Mouse (Mus musculus): ENCODE data around the gene Tnfrsf13b.
A peak's percentile ranks its signal among the peaks of the same experiment; 100 is the strongest.

The Tnfrsf13b gene

DNA sequence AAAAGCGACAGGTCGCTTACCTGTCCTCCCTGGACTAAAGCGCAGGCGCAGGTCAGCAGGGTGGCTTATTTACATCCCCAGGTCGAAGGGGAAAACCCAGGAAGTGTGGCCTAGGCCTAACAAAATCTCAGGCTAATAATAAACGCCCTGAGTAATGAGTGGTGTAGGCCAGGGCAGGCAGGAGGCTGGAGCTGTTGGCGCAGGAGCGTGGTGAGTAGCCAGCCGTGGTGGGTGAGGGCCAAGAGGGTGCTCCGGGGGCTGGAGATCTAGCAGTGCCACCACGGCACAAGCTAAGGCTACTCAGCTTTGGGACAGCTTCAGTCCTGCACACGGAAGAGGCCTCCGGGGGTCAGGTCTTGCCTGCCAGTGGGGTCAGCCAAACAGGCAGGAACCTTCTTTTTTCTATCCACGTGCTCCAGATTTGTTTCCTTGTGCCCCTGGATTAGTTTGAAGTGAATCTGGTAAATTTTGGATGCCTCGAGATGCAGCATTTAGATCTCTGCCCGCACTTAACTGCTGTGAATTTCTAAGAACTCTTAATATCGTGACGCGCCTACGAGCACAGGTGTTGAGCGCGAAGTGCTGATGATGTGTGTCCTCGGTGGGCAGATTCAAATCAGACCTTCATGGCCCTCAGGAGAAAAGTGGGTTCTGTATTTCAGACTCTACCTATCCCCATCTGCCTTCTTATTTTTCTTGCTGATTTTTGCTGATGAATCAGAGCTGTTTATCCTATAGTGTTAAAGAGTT lies at the start of gene Tnfrsf13b:
Gene Tnfrsf13b, plus strand, starts transcription at position 150 of the 750 bp plus-strand sequence.
- no peak for DNase-seq (ENCODE audit: low read depth, low spot score)

DNA sequence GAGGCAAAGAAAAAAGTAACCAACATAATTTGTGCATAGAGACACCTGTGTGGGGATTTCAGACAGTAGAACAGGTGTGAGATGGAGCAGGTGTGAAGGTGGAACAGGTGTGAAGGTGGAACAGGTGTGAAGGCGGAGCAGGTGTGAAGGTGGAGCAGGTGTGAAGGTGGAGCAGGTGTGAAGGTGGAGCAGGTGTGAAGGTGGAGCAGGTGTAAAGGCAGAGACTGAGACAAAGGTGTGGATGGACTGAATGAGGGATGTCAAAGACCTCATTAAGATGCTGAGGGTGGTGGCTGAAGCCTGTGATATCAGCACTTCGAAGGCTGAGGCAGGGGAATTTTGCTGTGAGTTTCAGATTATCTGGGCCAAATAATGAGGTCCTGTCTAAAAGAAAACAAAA lies 44.9 kb upstream of the Tnfrsf13b start:
- DNase-seq (ENCODE audit: low read depth, low spot score): no peak

DNA sequence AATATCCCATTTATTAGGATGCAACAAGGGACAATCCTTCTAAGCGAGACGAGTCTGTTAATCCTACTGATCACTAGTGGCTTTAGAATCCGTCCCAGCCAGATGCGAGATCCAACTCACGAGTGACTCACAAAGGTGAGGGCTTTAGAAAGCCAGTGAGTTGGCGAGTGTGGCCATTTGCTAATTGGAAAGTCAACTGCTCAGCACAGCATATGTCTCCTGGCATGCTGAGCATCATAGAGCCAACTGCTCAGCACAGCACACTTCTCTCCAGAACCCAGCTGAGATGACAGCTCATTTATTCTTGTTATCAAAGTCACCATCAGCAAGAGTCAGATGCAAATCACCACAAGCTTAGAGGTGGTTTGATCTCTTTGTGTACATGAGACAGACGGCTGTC lies 36.4 kb upstream of the Tnfrsf13b start:
- no peak for DNase-seq (ENCODE audit: low read depth, low spot score)

DNA sequence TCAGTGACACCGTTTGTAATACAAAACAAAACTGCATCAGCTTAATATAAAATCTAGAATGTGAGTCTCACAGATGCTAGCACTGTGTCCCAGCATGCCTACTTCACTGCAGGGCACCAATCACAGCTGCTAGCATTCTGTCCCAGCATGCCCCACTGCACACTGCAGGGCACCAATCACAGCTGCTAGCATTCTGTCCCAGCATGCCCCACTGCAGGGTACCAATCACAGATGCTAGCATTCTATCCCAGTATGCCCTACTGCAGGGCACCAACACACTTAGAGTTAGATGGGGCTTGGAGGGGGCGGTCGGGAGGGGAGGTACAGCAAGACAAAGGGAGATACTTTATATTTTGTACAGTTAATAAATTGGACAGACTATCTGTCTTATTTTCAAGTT lies 35.4 kb upstream of the Tnfrsf13b start:
- DNase-seq (ENCODE audit: low read depth, low spot score): no peak

DNA sequence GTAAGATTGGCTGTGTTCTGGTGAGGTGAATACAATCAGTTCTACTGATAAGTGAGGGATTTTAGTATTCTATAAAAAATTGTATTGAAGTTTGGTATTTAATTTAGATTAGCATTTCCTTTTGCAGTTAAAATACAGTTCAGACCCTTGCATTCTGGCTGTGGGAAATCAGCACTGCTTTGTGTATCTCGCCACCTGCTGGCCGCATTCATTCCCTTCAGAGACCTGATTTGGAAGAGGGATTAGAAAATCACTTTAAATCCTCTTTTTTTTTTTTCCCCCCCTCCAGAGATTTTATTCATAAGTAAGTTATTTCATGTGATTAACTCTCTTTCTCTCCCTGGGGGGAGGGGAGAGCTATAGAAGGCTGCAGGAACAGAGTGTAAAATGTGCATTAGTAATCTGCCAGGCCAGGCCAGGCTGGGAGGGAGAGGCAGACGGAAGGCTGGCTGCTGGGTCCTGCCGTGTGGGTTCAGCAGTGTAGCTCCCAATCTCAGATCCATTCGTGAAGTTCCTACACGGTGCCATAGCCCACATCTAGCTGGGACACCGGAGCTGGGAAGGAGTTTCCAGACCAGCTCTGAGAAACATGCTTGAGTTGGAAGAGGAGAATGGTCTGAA lies 34.8 kb upstream of the Tnfrsf13b start:
- DNase-seq (ENCODE audit: low read depth, low spot score): peak; percentile 47

DNA sequence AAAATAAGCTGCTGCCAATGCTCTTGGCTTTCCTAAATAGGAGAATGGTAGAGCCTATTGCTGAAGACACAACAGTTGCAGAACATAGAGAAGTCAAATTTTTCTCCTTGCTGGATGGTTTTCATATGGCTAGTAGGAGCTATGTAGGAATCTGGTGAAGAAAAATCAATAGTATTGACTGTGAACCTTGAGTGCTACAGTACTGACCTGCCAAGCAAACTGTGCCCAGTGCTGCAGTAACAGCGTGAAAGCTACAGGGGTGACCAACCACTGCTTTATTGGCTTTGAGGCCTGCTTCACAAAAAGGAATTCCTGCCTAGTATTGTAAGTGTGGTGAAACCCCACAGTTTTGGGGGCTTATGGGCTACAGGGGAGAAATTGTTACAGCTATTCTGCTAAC lies 28.5 kb upstream of the Tnfrsf13b start:
- DNase-seq (ENCODE audit: low read depth, low spot score): no peak

DNA sequence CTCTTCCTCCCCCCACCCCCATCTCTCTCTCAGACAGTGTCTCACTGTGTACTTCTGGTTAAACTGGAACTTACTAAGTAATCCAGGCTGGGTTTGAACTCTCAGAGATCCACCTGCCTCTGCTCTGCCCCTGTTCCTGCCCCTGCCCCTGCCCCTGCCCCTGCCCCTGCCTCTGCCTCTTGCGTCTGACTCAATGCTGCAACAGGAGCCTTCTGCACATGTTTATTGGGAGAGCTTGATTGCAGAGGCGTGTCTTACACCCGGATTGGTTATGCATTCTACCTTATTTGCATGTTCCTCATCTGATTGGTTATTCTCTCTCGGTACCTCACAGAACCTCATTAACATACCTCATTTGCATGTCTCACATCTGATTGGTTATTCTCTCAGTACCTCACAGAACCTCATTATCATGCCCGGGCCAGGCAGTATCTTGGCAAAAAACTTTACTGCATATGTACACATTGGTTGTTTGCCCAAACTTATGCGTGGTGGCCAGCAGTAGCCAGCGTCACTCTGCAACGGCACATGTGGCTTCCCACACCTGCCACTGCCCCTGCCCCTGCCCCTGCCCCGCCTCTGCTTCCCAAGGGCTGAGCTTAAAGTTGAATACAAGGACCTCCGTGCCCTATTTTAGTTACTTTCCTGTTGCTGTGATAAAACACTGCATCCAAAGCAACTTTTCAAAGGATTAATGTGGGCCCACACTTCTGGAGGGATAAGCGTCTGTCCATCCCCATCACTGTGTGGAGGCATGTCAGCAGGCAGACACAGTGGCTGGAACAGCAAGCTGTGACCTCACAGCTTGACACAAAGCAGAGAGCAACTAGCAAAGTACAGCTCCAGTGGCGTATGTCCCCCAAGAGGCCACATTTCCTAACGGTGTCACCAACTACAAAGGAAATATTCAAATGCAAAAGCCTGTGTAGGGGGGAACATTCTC lies 23.9 kb upstream of the Tnfrsf13b start:
- DNase-seq (ENCODE audit: low read depth, low spot score): no peak

DNA sequence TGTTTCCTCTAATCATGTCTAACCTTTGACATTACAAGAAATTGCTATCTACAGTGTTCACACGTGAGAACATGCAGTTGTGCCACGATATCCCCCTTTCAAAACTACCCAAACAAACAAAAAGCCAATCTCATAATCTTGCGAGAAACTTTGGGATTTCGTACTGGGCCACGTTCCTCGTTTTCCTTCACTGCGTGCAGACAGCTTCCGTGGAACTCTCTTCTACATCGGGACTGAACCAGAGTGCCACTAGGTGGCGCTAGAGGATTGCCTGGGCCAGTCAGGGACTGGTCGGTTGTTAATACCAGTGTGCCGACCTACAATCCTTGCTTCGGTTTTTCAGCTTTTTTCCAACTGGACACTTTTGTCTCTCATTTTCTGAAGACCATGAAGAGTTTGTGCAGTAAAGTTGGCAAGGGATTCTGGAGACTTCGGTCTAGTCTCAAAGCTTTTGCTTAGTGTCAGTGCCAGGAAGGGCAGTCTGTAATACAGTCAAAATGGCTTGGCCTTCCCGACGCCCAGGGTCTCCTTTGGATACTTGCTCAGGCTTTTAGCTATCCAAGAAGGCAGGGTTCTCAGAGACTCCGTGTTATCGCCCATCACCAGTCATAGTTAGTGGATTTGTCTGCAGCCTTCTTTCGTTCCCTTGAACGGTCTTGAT lies 22.2 kb upstream of the Tnfrsf13b start:
- peak; percentile 86 for DNase-seq (ENCODE audit: low read depth, low spot score)

DNA sequence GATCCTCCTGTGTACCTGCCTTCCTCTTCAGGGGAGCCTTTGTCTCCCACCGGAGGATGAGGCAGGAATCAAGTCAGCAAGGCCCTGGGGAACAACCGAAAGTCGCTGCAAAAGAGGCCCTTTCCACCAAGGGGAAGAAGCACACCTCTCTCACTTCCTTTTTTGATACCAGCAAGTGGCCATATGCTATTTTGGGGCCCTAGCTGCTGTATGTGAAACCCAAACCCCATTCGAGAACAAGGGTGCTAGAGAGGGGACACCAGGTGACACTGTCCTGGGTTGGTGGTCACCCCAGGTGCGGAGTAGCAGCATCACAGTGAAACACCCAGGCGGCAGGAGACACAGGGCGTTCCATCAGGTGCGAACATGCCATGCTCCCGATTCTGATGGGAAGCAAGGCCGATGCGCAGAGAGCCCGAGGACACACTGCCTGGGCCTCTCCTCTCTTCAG lies 17.6 kb upstream of the Tnfrsf13b start:
- no peak for DNase-seq (ENCODE audit: low read depth, low spot score)

DNA sequence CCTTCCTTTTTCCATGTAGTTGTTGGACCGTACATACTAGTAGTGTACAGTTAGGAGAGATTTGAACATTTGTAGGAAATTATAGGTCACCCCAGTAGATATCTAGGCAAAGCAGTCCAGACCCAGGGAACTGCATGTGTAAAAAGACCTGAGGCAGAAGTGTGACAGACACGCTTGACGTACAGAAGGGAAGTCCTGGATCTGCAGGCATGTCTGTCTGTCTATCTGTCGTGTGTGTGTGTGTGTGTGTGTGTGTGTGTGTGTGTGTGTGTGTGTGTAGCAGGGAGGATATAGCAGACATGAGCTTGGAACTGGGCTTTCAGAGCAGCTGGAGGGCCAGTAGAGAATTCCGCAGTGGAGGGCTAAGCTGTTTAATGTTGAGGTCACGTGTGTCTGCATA lies 16.8 kb upstream of the Tnfrsf13b start:
- no peak for DNase-seq (ENCODE audit: low read depth, low spot score)

DNA sequence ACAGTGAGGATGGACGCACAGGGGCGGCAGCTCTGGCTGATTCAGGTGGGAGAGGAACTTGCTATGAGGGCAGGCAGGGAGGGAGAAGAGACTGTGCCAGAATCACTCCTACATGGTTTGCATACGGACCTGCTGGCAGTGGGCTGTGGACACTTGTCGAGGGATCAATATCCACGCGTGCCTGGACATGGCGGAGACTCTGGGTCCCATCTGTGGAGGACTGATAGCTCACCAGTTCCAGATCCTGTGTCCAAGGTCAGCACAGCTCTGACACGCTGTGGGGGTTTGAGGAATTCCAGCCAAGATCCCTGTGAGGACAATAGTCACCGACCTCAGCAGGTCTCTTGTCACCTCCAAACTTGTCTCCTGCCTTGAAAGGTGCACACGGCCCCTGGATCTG lies 16.4 kb upstream of the Tnfrsf13b start:
- DNase-seq (ENCODE audit: low read depth, low spot score): no peak

DNA sequence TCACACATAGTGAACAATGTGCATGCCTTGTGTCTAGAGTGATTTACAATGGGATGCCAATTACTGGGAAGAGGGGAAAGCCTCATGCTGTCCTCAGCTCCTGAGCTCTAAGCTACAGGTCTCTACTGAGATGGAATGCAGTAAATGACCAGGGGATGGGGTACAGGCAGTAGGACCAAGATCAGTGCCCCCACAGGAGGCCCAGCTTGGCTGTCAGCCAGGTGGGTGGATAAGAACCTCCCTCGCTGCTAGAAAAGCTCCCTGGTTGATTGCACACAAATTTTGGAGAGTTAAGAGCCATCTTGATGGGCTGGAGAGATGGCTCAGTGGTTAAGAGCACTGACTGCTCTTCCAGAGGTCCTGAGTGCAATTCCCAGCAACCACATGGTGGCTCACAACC lies 15.6 kb upstream of the Tnfrsf13b start:
- no peak for DNase-seq (ENCODE audit: low read depth, low spot score)

DNA sequence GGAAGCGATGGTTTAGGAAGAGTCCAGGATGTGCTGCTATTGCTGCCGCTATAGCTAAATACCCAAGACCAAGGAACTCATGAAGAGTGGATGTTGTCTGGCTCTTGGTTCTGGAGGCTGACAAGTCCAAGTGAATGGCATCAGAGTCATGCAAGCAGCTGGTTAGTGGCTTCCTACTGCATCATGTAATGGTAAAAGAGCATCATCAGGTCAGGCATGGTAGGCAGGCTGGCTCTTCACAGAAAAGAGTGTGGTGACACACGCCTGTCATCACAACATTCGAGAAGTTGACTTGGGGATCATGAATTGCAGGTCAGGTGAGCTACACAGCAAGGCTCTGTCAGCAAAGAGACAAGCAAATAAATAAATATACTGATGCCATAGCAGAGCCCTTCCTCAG lies 15.1 kb upstream of the Tnfrsf13b start:
- DNase-seq (ENCODE audit: low read depth, low spot score): no peak

DNA sequence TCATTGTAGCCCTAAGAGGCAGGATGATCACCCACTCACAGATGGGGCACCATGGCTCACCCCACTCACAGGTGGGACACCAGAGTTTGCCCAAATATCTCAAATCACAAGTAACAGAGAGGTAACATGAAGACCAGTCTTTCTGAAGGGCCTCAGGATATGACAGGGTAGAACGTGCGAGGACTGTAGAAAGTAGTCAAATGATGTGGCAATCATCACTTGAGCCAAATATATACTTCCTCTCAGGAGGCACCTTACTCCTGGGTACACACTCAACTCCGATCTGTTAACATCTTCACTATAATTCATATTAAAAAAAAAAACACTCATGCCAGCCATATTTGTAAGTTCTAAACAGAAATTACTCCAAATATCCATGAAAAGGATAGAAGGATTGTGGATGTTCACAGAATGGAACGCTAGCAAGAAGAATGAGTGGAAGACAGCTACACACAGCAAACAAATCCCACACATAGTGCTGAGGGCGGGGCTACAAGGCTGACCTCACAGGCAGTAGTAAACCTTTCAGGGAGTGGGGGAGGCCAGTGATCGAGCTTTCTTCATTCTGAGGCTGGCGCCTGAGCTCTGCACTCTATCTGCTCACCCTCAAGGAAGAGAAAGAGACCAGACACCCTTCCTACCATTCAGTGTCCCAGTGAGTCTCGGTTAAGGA lies 14.1 kb upstream of the Tnfrsf13b start:
- no peak for DNase-seq (ENCODE audit: low read depth, low spot score)

DNA sequence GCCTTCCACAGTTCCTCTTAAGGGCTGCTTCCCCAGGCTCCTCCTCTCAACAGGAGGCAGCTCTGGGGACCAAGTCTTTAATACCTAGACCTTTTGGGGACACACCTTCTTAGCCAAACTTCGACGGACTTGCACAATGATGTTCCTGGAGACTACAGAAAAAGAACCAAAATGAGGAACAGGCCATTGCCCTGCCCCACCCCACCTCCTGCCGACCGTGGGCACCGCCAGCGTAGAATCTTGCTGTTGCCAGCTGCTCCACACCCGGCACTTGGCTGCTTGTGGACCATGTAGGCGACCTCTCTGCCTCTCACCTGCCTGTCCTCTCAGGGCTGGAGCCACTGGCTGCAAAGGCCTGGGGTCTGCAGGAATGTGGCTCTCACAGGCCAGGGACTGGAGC lies 10.3 kb upstream of the Tnfrsf13b start:
- DNase-seq (ENCODE audit: low read depth, low spot score): no peak

DNA sequence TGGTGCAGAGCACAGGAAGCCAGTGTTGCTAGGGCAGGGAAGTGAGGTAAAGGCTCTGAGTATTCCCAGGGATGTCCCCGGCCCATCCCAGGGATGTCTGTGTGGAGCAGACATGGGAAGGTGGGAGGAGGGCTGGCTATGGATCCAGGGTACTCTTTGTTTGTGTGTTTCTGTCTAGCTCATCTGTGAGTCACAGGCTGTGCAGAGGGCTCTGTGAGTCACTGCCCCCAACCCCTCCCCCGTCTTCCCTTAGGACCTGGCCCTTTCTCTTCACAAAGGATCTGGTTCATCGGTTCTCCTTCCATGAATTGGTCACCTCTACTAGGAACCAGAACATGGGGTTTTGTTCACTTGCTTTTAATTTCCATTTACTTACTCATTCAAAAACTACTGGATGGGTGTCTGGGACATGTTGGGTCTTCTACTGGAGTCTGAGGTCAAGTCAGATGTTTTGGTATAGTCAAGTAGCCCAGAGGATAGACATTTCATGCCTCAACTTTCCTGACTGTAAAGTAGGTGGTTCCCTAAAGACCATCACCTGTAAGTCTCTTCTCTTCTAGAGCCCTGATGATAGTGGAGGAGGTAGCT lies 6.5 kb upstream of the Tnfrsf13b start:
- DNase-seq (ENCODE audit: low read depth, low spot score): no peak

DNA sequence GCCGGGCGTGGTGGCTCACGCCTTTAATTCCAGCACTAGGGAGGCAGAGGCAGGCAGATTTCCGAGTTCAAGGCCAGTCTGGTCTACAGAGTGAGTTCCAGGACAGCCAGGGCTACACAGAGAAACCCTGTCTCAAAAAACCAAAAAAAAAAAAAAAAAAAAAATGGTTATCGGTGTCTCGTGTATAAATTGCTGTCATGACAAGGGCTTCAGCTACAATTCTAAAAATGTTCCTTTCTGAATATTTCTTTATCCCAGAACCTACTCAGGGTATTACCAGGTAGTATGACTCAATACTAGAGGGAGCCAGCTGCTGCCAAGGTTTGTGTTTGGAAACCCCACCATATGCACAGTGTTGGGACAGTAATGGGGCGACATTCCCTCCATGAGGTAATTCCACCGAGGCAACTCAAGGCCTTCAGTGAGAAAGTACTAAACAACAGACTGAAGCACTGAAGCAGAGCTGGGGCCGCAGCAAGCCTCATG lies 4.2 kb upstream of the Tnfrsf13b start:
- DNase-seq (ENCODE audit: low read depth, low spot score): no peak

DNA sequence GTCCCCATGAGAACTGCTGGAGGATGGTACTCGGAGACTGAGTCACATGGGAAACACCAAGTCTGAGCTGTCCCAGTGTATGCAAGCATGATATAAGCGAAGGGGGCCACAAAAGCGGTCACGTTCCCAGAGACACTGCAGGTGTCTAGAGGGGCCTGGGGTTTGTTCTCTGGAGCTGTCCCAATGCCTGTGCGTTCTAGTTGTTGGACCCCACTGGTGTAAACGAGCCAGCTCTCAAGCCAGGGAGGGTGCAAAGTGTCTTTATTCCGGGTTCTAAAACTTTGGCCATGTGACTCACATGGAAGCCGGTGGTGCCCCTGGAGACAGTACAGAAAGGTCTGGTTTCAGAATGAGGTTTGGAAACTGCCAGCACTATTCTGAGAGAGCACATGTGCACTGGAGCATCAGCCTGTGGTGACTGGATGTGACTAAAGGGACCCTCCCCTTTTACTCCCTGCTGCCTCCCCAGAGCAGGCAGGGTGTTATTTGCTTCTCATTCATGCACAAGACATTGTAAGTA lies 3.7 kb upstream of the Tnfrsf13b start:
- no peak for DNase-seq (ENCODE audit: low read depth, low spot score)

DNA sequence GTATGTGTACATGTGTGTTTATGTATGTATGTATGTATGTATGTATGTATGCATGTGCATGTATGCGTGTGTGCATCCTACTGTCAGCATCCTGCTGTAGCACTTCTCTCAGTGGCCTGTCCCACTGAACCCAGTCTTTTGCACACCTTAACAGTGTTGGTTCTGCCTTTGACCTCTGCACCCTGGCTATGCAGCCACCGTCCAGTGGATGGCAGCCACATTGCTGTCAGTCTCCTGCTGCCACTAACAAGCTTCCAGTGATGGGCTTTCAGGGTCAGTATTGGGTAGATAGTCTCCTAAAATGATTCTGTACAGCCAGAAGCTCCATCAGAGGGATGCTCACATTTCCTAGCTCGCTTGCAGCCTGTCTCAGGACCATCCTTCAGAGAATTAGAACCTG lies 2.7 kb upstream of the Tnfrsf13b start:
- no peak for DNase-seq (ENCODE audit: low read depth, low spot score)

DNA sequence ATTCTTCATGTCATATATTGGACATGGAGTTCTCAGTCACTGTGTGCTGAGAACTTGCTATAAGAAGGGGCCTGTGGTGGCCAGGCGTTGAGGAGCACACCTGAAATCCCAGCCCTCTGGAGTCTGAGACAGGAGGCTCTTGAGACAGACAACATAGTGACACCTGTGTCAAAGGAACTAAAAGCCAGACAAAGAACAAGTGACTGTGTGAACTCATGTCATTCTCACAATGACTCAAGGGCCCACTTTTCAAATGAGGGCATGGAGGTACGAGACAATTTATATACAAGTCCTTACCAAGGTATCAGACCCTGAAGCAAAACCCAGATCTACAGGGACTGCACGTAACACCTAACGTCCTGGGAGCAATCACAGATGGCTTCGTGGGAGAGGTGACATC lies 585 bp upstream of the Tnfrsf13b start:
- no peak for DNase-seq (ENCODE audit: low read depth, low spot score)
